Mouse (Mus musculus): ENCODE measurements around the gene Tnfrsf25. TPM values are rescaled to one million over a fixed set of nuclear protein-coding genes. Genes with fewer than 3 reads are reported as not detected.
A peak's percentile ranks its signal among the peaks of the same experiment; 100 is the strongest.

The Tnfrsf25 gene
- polyA plus RNA-seq, 1 experiment from 2014 or later = 0.28 TPM

GRCm38 (mm10) chr4:152121183-152121505, 5.4 kb downstream of the Tnfrsf25 start:
- Histone ChIP-seq H3K27me3 (ENCODE audit: control insufficient read depth, insufficient read depth, low read length) (peaks cover 99% of the 10 kb centered on the region), H3K27ac (ENCODE audit: low read depth, low read length) (no peak overlapping the region), H3K4me3 (ENCODE audit: low read depth, low read length) (0 out of 2 replicates have a peak overlapping the region, but pooled peaks have one; percentile 1), H3K9ac (ENCODE audit: low read depth, low read length) (no peak overlapping the region), H3K9me3 (ENCODE audit: control insufficient read depth, low read length) (no peaks in the 10 kb centered on the region), H3K36me3 (ENCODE audit: control insufficient read depth, insufficient read depth, low read length) (no peaks in the 10 kb centered on the region), H3K4me1 (replicated peaks; ENCODE audit: control insufficient read depth, insufficient read depth, low read length) (peaks cover 13% of the 10 kb centered on the region), H3K4me2 (replicated peaks; ENCODE audit: low read depth, low read length) (no peak overlapping the region)
- ATAC-seq (ENCODE audit: low FRiP score) (no peak), DNase-seq (ENCODE audit: low spot score) (no peak)
- 2% methylated on average over 12 of the region's 12 CpGs for WGBS

- Histone ChIP-seq H3K9ac (ENCODE audit: low read depth, low read length) (no peak overlapping the region), H3K4me3 (ENCODE audit: low read depth, low read length) (no peak overlapping the region), H3K9me3 (ENCODE audit: control insufficient read depth, low read length) (no peaks in the 10 kb centered on the region), H3K36me3 (ENCODE audit: control insufficient read depth, insufficient read depth, low read length) (no peaks in the 10 kb centered on the region), H3K4me2 (replicated peaks; ENCODE audit: low read depth, low read length) (no peak overlapping the region), H3K27me3 (ENCODE audit: control insufficient read depth, insufficient read depth, low read length) (peaks cover 99% of the 10 kb centered on the region), H3K4me1 (replicated peaks; ENCODE audit: control insufficient read depth, insufficient read depth, low read length) (peaks cover 19% of the 10 kb centered on the region), H3K27ac (ENCODE audit: low read depth, low read length) (no peak overlapping the region)
- ATAC-seq (ENCODE audit: low FRiP score) (no peak), DNase-seq (ENCODE audit: low spot score) (no peak)
- WGBS = 11% methylated on average over 13 of the region's 13 CpGs
Measured at GRCm38 (mm10) chr4:152124361-152124961, 8.7 kb downstream of the Tnfrsf25 start.

GRCm38 (mm10) chr4:152125161-152126025, 9.7 kb downstream of the Tnfrsf25 start:
- no peaks in the 10 kb centered on the region for H3K36me3 ChIP-seq (ENCODE audit: control insufficient read depth, insufficient read depth, low read length)
- H3K9ac ChIP-seq (ENCODE audit: low read depth, low read length) = no peak overlapping the region
- no peaks in the 10 kb centered on the region for H3K9me3 ChIP-seq (ENCODE audit: control insufficient read depth, low read length)
- H3K4me2 ChIP-seq (replicated peaks; ENCODE audit: low read depth, low read length) = peak overlapping the region; percentile 5; the same call in 1 of the 2 replicates
- H3K27ac ChIP-seq (ENCODE audit: low read depth, low read length) = no peak overlapping the region
- ATAC-seq (ENCODE audit: low FRiP score) (no peak), DNase-seq (ENCODE audit: low spot score) (peak; percentile 48)
- WGBS = 4% methylated on average over 56 of the region's 56 CpGs
- H3K4me3 ChIP-seq (ENCODE audit: low read depth, low read length) = peak overlapping the region; percentile 6; the same call in 1 of the 2 replicates
- peaks cover 99% of the 10 kb centered on the region for H3K27me3 ChIP-seq (ENCODE audit: control insufficient read depth, insufficient read depth, low read length)
- H3K4me1 ChIP-seq (replicated peaks; ENCODE audit: control insufficient read depth, insufficient read depth, low read length) = peaks cover 13% of the 10 kb centered on the region

GRCm38 (mm10) chr4:152126026-152126920, 10.5 kb downstream of the Tnfrsf25 start:
- Histone ChIP-seq H3K27ac (ENCODE audit: low read depth, low read length) (no peak overlapping the region), H3K27me3 (ENCODE audit: control insufficient read depth, insufficient read depth, low read length) (peaks cover 99% of the 10 kb centered on the region), H3K9ac (ENCODE audit: low read depth, low read length) (no peak overlapping the region), H3K9me3 (ENCODE audit: control insufficient read depth, low read length) (no peaks in the 10 kb centered on the region), H3K4me2 (replicated peaks; ENCODE audit: low read depth, low read length) (peak overlapping the region; percentile 5; the same call in 1 of the 2 replicates), H3K4me1 (replicated peaks; ENCODE audit: control insufficient read depth, insufficient read depth, low read length) (peaks cover 19% of the 10 kb centered on the region), H3K36me3 (ENCODE audit: control insufficient read depth, insufficient read depth, low read length) (no peaks in the 10 kb centered on the region), H3K4me3 (ENCODE audit: low read depth, low read length) (peak overlapping the region; percentile 6; the same call in 1 of the 2 replicates)
- DNase-seq (ENCODE audit: low spot score) (peak; percentile 55), ATAC-seq (ENCODE audit: low FRiP score) (no peak)
- 4% methylated on average over 63 of the region's 65 CpGs for WGBS

- DNase-seq (ENCODE audit: low spot score) = no peak
- Histone ChIP-seq H3K9me3 (ENCODE audit: control insufficient read depth, low read length) (no peaks in the 10 kb centered on the region), H3K4me3 (ENCODE audit: low read depth, low read length) (no peak overlapping the region), H3K27ac (ENCODE audit: low read depth, low read length) (no peak overlapping the region), H3K4me2 (replicated peaks; ENCODE audit: low read depth, low read length) (no peak overlapping the region), H3K27me3 (ENCODE audit: control insufficient read depth, insufficient read depth, low read length) (peaks cover 100% of the 10 kb centered on the region), H3K4me1 (replicated peaks; ENCODE audit: control insufficient read depth, insufficient read depth, low read length) (peaks cover 25% of the 10 kb centered on the region), H3K36me3 (ENCODE audit: control insufficient read depth, insufficient read depth, low read length) (no peaks in the 10 kb centered on the region), H3K9ac (ENCODE audit: low read depth, low read length) (no peak overlapping the region)
- WGBS = 79% methylated on average over 11 of the region's 11 CpGs
- ATAC-seq (ENCODE audit: low FRiP score) = no peak
Measured at GRCm38 (mm10) chr4:152127884-152128283, 12.2 kb downstream of the Tnfrsf25 start.

- Histone ChIP-seq H3K9ac (ENCODE audit: low read depth, low read length) (no peak overlapping the region), H3K4me3 (ENCODE audit: low read depth, low read length) (no peak overlapping the region)
- WGBS = 56% methylated on average over 5 of the region's 5 CpGs
Measured at GRCm38 (mm10) chr4:152128784-152129183, 13.1 kb downstream of the Tnfrsf25 start.

GRCm38 (mm10) chr4:152129395-152129930, 13.7 kb downstream of the Tnfrsf25 start:
- peaks cover 25% of the 10 kb centered on the region for H3K4me1 ChIP-seq (replicated peaks; ENCODE audit: control insufficient read depth, insufficient read depth, low read length)
- H3K4me3 ChIP-seq (ENCODE audit: low read depth, low read length) = no peak overlapping the region
- no peak overlapping the region for H3K9ac ChIP-seq (ENCODE audit: low read depth, low read length)
- 19% methylated on average over 13 of the region's 13 CpGs for WGBS
- DNase-seq (ENCODE audit: low spot score) (no peak), ATAC-seq (ENCODE audit: low FRiP score) (no peak)
- no peaks in the 10 kb centered on the region for H3K36me3 ChIP-seq (ENCODE audit: control insufficient read depth, insufficient read depth, low read length)
- peaks cover 100% of the 10 kb centered on the region for H3K27me3 ChIP-seq (ENCODE audit: control insufficient read depth, insufficient read depth, low read length)
- H3K4me2 ChIP-seq (replicated peaks; ENCODE audit: low read depth, low read length) = no peak overlapping the region
- no peaks in the 10 kb centered on the region for H3K9me3 ChIP-seq (ENCODE audit: control insufficient read depth, low read length)
- no peak overlapping the region for H3K27ac ChIP-seq (ENCODE audit: low read depth, low read length)

More at GRCm38 (mm10) chr4:152128784-152129183, 13.1 kb downstream of the Tnfrsf25 start:
- ATAC-seq (ENCODE audit: low FRiP score) (no peak), DNase-seq (ENCODE audit: low spot score) (no peak)
- no peaks in the 10 kb centered on the region for H3K36me3 ChIP-seq (ENCODE audit: control insufficient read depth, insufficient read depth, low read length)
- H3K4me2 ChIP-seq (replicated peaks; ENCODE audit: low read depth, low read length) = no peak overlapping the region
- peaks cover 100% of the 10 kb centered on the region for H3K27me3 ChIP-seq (ENCODE audit: control insufficient read depth, insufficient read depth, low read length)
- no peak overlapping the region for H3K27ac ChIP-seq (ENCODE audit: low read depth, low read length)
- no peaks in the 10 kb centered on the region for H3K9me3 ChIP-seq (ENCODE audit: control insufficient read depth, low read length)
- H3K4me1 ChIP-seq (replicated peaks; ENCODE audit: control insufficient read depth, insufficient read depth, low read length) = peaks cover 25% of the 10 kb centered on the region
